Mouse (Mus musculus) adrenal gland, postnatal 25 days (tissue): ENCODE measurements around the gene Adgrb3. TPM values are rescaled to one million over a fixed set of nuclear protein-coding genes. Genes with fewer than 3 reads are reported as not detected.
"Not testable (repeated sequence)": the region's sequence is repeated elsewhere in the genome, so short reads cannot be mapped to it uniquely, and the experiment has no call there.

Experiments used
- DNase-seq: peaks from one replicate; pipeline ENCODE4 v3.0.0; 2021; ENCODE audit warnings: mixed read lengths
- total RNA-seq: library from RNA; stranded (reverse); gene quantifications from 2 replicates; pipeline ENCODE4 v1.2.3, GENCODE M21; 2021

Adgrb3 gene
- total RNA-seq, 1 experiment from 2014 or later: 1.5 TPM

GRCm38 (mm10) chr1:25744736-25745135 is 84.8 kb downstream of the Adgrb3 start:
- no peak for DNase-seq

GRCm38 (mm10) chr1:25729844-25730243 is 99.7 kb downstream of the Adgrb3 start:
- no peak for DNase-seq

- DNase-seq: no peak
Observed at GRCm38 (mm10) chr1:25711474-25711873, 118.0 kb downstream of the Adgrb3 start.

- no peak for DNase-seq
Observed at GRCm38 (mm10) chr1:25706299-25706698, 123.2 kb downstream of the Adgrb3 start.

- no peak for DNase-seq
Observed at GRCm38 (mm10) chr1:25698702-25699250, 130.7 kb downstream of the Adgrb3 start.

GRCm38 (mm10) chr1:25697179-25697578 is 132.3 kb downstream of the Adgrb3 start:
- DNase-seq: no peak

GRCm38 (mm10) chr1:25696771-25697170 is 132.7 kb downstream of the Adgrb3 start:
- DNase-seq: no peak

- no peak for DNase-seq
Observed at GRCm38 (mm10) chr1:25682118-25682517, 147.4 kb downstream of the Adgrb3 start.

GRCm38 (mm10) chr1:25679656-25680055 is 149.9 kb downstream of the Adgrb3 start:
- DNase-seq: no peak

- DNase-seq: no peak
Observed at GRCm38 (mm10) chr1:25652717-25653116, 176.8 kb downstream of the Adgrb3 start.

- no peak for DNase-seq
Observed at GRCm38 (mm10) chr1:25644256-25644655, 185.3 kb downstream of the Adgrb3 start.

GRCm38 (mm10) chr1:25621458-25621857 is 208.0 kb downstream of the Adgrb3 start:
- no peak for DNase-seq

GRCm38 (mm10) chr1:25616954-25617353 is 212.6 kb downstream of the Adgrb3 start:
- DNase-seq: no peak

- not testable (repeated sequence) for DNase-seq
Observed at GRCm38 (mm10) chr1:25610776-25611175, 218.7 kb downstream of the Adgrb3 start.

GRCm38 (mm10) chr1:25598941-25599340 is 230.6 kb downstream of the Adgrb3 start:
- DNase-seq: no peak

- no peak for DNase-seq
Observed at GRCm38 (mm10) chr1:25588568-25589118, 240.9 kb downstream of the Adgrb3 start.

- DNase-seq: no peak
Observed at GRCm38 (mm10) chr1:25581698-25582097, 247.8 kb downstream of the Adgrb3 start.

- no peak for DNase-seq
Observed at GRCm38 (mm10) chr1:25577836-25578235, 251.7 kb downstream of the Adgrb3 start.

- no peak for DNase-seq
Observed at GRCm38 (mm10) chr1:25576598-25576997, 252.9 kb downstream of the Adgrb3 start.

GRCm38 (mm10) chr1:25568096-25568495 is 261.4 kb downstream of the Adgrb3 start:
- no peak for DNase-seq

- no peak for DNase-seq
Observed at GRCm38 (mm10) chr1:25546072-25546471, 283.4 kb downstream of the Adgrb3 start.

- DNase-seq: no peak
Observed at GRCm38 (mm10) chr1:25543915-25544314, 285.6 kb downstream of the Adgrb3 start.

GRCm38 (mm10) chr1:25542891-25543290 is 286.6 kb downstream of the Adgrb3 start:
- no peak for DNase-seq

GRCm38 (mm10) chr1:25526976-25527375 is 302.5 kb downstream of the Adgrb3 start:
- no peak for DNase-seq
